Mouse (Mus musculus) G1E (cell line): ENCODE results near the gene Cbfa2t3.

ENCODE experiments used
- CTCF ChIP-seq: IDR thresholded peaks from 2 replicates; pipeline ENCODE4 v1.5.1; 2012; ENCODE audit warnings: low read depth, low read length, inconsistent platforms, mixed read lengths
- GATA1 ChIP-seq: IDR thresholded peaks from 2 replicates; pipeline ENCODE4 v1.6.1; 2012; ENCODE audit warnings: borderline replicate concordance, low read length, inconsistent platforms, mixed read lengths
- TAL1 ChIP-seq: conservative IDR thresholded peaks from 2 replicates; pipeline ENCODE4 v1.6.1; 2012; ENCODE audit warnings: low read depth, low read length, inconsistent platforms, mixed read lengths

DNA sequence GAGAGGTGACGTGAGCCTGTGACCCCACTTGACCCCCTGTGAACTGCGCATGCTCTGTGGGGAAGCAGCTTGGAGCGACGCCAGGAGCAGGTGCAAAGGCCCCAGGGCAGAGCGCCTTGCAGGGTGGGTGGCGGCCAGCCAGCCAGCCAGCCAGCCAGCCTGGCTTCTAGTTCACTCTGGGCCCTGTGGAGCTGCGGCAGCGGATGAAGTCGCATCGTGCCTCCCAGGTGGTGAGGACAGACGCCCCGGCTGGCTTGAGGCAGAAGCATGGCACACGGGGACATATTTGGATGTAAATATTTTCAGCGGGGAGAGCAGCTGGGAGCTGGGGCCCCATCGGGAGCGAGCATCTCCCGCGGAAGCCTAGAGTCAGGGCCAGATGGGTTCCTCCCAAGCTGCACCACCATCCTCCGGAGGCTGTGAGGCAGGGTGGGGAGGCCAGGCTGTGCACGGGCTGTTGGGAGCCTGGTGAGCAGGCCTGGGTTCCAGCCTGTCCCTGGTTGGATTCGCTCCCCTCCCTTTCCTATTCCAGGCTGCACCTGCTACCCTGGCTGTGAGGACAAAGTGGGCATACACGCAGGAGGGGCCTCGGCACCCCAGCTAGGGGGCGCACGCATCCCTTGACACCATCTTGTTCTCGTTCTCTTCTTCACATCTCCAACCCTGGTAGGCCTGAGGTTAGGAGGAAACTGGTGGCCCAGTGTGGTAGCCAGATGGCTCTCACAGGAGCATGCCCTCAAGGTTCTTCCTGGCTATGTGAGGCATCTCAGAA, 10.6 kb upstream of the Cbfa2t3 start:
- TF ChIP-seq CTCF (no peak), GATA1 (no peak), TAL1 (no peak)
